Mouse (Mus musculus): ENCODE data around the gene Clcc1.

DNA sequence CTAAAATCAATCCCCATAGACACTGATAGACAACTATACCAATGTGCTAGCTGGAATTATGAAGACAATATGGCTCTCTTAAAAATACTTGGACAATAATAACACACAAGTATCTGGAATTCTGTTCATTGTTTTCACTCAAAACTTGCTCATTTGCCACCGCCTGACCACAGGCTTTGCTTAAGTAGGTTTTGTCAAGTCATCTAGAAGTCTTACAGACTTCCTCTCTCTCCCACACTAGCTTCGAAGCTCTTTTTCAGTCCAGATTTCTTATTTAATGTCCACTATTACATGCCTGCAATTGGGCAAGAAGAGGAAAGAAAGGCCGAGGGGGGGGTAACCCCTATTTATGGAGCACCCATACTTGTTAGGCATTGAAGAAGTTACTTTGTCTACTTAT is 74.1 kb downstream of the Clcc1 start:
- no peak for TF ChIP-seq CTCF (IDR thresholded peaks at IDR 0.05 in 2 of 3, conservative IDR thresholded peaks at IDR 0.05 in 1 of 3; ENCODE audit: control insufficient read depth in 1 of 3, insufficient read depth in 1 of 3, low read depth in 2 of 3, low read length in 3 of 3, poor library complexity in 1 of 3, severe bottlenecking in 1 of 3)
- TF ChIP-seq MEF2A (IDR thresholded peaks at IDR 0.05; ENCODE audit: extremely low read depth, insufficient replicate concordance, low read depth, low read length, poor library complexity, severe bottlenecking), result no peak
- TF ChIP-seq USF2 (IDR thresholded peaks at IDR 0.05; ENCODE audit: borderline replicate concordance in 1 of 2, insufficient read depth in 1 of 2, low read depth in 1 of 2, low read length in 2 of 2), result no peak
- no peak for TF ChIP-seq USF1 (IDR thresholded peaks at IDR 0.05; ENCODE audit: low read depth, low read length)
- no peak for TF ChIP-seq POLR2AphosphoS5 (IDR thresholded peaks at IDR 0.05; ENCODE audit: borderline replicate concordance, low read depth, low read length)
- TF ChIP-seq MXI1 (IDR thresholded peaks at IDR 0.05; ENCODE audit: low read depth, low read length), result no peak
- TF ChIP-seq ZKSCAN1 (IDR thresholded peaks at IDR 0.05; ENCODE audit: low read depth, low read length), result no peak
- TF ChIP-seq ELF1 (IDR thresholded peaks at IDR 0.05; ENCODE audit: low read depth, low read length), result no peak
- TF ChIP-seq POLR2A (IDR thresholded peaks at IDR 0.05; ENCODE audit: control insufficient read depth in 1 of 2, insufficient read depth in 1 of 2, low read depth in 1 of 2, low read length in 2 of 2, poor library complexity in 1 of 2), result no peak
- no peak for TF ChIP-seq NRF1 (IDR thresholded peaks at IDR 0.05; ENCODE audit: insufficient read depth, low read depth, low read length, poor library complexity, severe bottlenecking)

Data from MEL (cell line).